Mouse (Mus musculus) bone marrow macrophage, adult 2 months (primary cell): ENCODE measurements around the gene Mcrip1.

Experiments used
- CTCF ChIP-seq: IDR thresholded peaks from 2 replicates; pipeline ENCODE4 v1.5.1; 2012; ENCODE audit warnings: low read depth, mild to moderate bottlenecking, low read length, moderate library complexity
- POLR2A ChIP-seq: IDR thresholded peaks from 2 replicates; pipeline ENCODE4 v1.6.1; 2012; ENCODE audit warnings: mild to moderate bottlenecking, low read depth, low read length, borderline replicate concordance

DNA sequence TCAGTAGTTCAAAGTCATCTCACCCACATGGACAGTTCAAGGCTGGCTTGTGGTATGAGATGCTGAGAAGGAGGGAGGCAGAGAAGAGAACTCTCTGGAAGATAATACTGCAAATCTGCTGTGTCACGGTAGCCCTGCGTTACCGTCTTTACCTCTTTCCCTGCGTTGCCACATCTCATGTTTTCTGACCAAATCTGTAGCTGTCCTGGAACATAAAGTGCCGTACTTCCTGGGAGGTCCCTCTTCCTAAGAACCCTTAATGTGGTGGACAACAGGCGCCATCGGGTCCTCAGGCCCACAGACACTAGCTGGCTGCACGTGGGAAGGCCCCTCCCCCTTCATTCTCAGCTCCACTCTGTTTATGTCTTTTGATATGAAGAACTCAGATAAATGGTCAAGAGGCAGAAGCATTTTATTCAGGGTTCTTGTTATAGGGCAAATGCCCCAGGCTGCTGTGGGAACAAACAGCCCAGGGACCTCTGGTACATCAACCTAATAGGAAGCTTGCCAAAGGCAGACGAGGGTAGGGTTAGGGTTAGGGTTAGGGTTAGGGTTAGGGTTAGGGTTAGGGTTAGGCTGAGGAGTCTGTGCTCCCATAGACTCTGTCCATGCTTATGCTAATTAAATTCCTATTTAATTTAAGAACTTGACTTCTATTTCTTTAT lies 21.7 kb downstream of the Mcrip1 start:
- TF ChIP-seq CTCF = no peak
- no peak for TF ChIP-seq POLR2A
